Mouse (Mus musculus) cortical plate, adult 2 months (tissue): ENCODE results near the gene Slc13a3.

Experiments
- CTCF ChIP-seq: fragments of 200-500 bp; IDR thresholded peaks from 2 replicates; pipeline ENCODE4 v1.5.1; 2011; ENCODE audit warnings: mild to moderate bottlenecking, control low read depth, low read length; ENCODE audit not compliant: insufficient read depth; ENCODE audit errors: extremely low read depth
- POLR2A ChIP-seq: fragments of 200-500 bp; IDR thresholded peaks from 2 replicates; pipeline ENCODE4 v1.6.1; 2011; ENCODE audit warnings: mild to moderate bottlenecking, low read length, control low read depth; ENCODE audit not compliant: insufficient read depth; ENCODE audit errors: extremely low read depth

- TF ChIP-seq CTCF = no peak
- TF ChIP-seq POLR2A = no peak
Observed at GRCm38 (mm10) chr2:165414321-165414720, 58.7 kb downstream of the Slc13a3 start.
